Mouse (Mus musculus): ENCODE results near the gene Rad51c.

DNA sequence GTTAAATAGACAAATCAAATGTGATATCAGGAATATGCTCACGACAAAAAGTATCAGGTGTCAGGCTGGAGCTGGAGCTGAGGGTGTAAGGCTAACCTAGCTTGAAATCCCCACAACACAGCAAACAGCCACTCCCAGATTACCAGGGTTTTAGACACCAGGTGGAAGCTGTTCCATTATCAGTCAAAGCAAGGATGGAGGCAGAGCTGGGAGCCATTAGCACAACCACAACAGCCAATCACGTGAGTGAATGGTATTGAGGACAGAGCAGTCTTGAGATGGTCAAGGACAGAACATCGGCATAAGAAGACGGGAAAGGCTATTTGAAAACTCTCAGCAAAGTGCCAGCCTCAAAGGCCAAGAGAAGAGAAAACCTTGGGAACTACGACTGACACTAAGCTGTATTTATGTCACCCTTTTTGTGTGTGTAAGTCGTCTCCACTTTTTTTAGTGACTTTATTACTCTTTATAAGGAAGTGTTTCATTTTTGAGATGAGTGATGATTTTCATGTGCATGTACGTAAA, 51.0 kb downstream of the Rad51c start:
- TF ChIP-seq CTCF (IDR thresholded peaks at IDR 0.05) (no peak), EP300 (IDR thresholded peaks at IDR 0.05) (no peak)
